Mouse (Mus musculus): Measurements from ENCODE around the gene Zic2. TPM values are rescaled to one million over a fixed set of nuclear protein-coding genes. Genes with fewer than 3 reads are reported as not detected.
"Not testable (repeated sequence)": the region's sequence is repeated elsewhere in the genome, so short reads cannot be mapped to it uniquely, and the experiment has no call there.

The Zic2 gene
- polyA plus RNA-seq, 1 experiment from 2014 or later = not detected

DNA sequence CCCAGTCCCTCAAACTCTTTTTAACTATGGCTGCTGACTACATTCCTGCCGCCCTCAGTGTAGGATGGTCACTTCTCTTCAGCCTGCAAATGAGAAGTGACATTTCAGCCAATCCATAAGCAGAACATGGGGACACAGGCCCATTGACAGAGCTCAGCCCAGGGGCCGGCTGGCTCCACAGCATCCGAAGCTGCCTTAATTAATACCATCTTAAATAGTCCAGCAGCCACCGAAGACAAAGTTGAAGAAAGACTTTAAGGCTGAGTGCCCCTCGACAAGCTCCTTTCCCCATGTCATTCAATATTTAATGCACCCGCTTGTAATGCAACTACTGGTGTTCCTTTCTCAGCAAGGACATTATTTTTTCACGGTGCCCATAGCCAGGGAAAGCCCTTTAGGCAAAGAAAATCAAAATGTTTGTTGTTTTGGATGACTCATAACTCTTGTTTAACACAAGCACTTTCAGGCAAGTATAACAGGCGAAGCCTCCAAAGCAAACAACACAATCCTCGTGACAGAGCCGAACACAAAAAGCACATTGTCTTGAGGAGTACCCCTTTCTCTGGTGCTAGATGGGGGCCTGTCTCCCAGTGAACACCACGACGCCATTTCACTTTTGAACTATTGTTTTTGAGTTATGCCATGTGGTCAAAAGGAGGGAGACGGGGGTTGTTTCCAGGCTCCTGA lies 22.4 kb upstream of the Zic2 start:
- Histone ChIP-seq H3K9me3 (no peaks in the 10 kb centered on the region), H3K9ac (no peak overlapping the region), H3K27ac (no peak overlapping the region), H3K36me3 (no peaks in the 10 kb centered on the region), H3K4me3 (replicated peaks) (no peak overlapping the region), H3K4me1 (peaks cover 15% of the 10 kb centered on the region), H3K27me3 (replicated peaks) (peaks cover 75% of the 10 kb centered on the region), H3K4me2 (no peak overlapping the region; the same call in 1 of the 2 replicates)
- no peak for ATAC-seq (ENCODE audit: insufficient read depth, low FRiP score, low read depth)
- WGBS = 43% methylated on average over 13 of the region's 13 CpGs

DNA sequence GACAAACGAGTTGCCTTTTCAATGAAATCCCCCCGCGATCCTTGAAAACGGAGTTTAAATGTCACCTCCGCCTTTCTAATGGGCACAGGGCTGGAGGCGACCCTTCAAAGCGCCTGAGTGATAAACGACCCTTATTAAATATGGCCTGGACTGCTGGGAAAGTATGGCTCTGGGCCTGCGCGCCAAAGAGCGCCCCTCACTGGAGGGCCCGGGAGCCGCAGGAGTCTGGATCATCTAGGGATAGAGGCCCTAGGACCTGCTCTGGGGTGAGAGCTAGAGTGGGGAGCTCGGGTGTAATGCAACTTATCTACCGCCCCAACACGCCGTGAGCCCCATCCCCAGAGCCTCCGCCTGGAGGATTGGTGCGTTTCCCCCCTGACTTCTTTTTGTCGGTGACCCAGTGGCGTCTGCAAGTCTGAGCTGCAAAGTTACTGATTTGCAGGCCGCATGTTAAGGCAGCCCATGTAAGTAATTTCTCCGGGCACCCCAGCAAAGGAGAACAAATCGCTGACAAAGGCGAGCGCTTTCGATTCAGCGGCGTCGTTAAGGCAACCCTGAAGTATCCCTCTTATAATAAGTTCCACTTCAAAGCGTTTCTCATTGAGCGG lies 21.7 kb upstream of the Zic2 start:
- ATAC-seq (ENCODE audit: insufficient read depth, low FRiP score, low read depth) = no peak
- H3K27ac ChIP-seq = no peak overlapping the region
- H3K9me3 ChIP-seq = no peaks in the 10 kb centered on the region
- no peaks in the 10 kb centered on the region for H3K36me3 ChIP-seq
- H3K4me2 ChIP-seq = peak overlapping the region; percentile 43
- H3K27me3 ChIP-seq (replicated peaks) = peaks cover 74% of the 10 kb centered on the region
- H3K4me3 ChIP-seq (replicated peaks) = peak overlapping the region; percentile 12
- H3K9ac ChIP-seq = no peak overlapping the region
- peaks cover 15% of the 10 kb centered on the region for H3K4me1 ChIP-seq
- 5% methylated on average over 32 of the region's 32 CpGs for WGBS

DNA sequence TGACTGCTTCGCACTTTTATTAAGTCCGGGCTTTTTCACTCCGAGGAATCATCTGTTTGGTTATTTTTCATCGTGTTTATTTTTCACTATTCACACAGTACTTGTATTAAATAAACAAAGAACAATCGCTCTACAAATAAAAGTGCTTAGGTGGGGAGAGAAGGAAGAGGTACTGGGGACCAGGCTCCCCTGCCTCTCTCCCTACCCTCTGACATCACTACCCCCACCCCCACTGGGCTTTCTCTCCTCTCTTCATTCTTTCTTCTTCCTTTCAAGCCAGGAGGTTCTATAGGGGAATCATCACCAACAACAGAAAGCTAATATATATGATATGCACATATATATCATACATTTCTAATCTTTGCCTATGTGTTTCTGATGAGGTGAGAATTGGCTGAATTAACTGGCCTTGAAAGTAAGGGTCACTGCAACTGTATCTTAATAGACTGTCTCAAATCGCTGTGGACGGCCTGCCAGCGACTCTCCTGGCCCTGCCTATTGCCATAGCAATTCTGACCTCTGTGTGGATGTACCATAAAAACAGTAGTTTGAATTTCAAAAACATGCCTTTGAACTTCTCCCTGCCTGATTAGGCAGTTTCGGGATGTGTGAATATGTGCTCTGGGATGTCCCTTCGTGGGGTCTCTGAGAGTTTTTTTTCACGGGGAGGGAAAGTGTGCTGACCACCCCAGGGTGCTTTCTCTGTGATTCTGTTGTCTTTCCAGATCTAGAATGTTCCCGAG lies 21.1 kb upstream of the Zic2 start:
- WGBS = 16% methylated on average over 12 of the region's 12 CpGs
- Histone ChIP-seq H3K27me3 (replicated peaks) (peaks cover 72% of the 10 kb centered on the region), H3K9ac (no peak overlapping the region), H3K36me3 (no peaks in the 10 kb centered on the region), H3K27ac (no peak overlapping the region), H3K4me1 (peaks cover 15% of the 10 kb centered on the region), H3K4me3 (replicated peaks) (peak overlapping the region; percentile 12), H3K9me3 (no peaks in the 10 kb centered on the region), H3K4me2 (peak overlapping the region; percentile 43)
- ATAC-seq (ENCODE audit: insufficient read depth, low FRiP score, low read depth) = no peak

DNA sequence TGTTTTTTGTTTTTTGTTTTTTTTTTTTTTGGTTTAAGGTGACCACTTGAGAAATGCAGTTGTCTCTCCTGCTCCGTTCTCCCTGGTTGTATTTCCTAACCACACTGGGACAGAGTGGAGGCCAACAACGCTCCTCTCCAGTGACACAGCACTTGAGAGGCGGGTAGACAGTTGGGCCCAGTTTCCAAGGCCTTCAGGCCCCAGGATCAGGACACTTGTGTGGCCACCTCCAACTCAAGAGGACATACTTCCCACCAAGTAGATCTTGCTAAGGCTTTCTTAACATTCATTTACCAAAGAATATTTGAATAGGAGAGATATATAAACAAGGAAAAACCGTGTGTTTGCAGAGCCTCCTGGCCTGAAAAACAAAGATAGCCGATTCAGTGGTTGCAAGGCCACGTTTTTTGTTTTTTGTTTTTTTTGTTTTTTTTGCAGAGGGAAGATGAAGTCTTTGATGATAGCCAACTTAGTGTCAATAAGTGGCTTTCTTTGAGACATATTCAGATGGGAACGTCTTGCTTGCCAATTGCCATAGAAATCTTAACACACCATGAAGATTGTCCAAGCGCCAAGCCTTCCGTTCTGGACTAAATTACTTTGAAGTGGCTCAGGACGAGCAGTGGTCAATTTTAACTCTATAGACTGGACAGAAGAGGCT lies 20.2 kb upstream of the Zic2 start:
- Histone ChIP-seq H3K27me3 (replicated peaks) (peaks cover 68% of the 10 kb centered on the region), H3K4me3 (replicated peaks) (no peak overlapping the region), H3K9ac (no peak overlapping the region), H3K27ac (no peak overlapping the region), H3K4me2 (no peak overlapping the region), H3K9me3 (no peaks in the 10 kb centered on the region), H3K4me1 (peaks cover 14% of the 10 kb centered on the region), H3K36me3 (no peaks in the 10 kb centered on the region)
- ATAC-seq (ENCODE audit: insufficient read depth, low FRiP score, low read depth) = no peak
- whole genome bisulfite sequencing = 63% methylated on average over 10 of the region's 10 CpGs

DNA sequence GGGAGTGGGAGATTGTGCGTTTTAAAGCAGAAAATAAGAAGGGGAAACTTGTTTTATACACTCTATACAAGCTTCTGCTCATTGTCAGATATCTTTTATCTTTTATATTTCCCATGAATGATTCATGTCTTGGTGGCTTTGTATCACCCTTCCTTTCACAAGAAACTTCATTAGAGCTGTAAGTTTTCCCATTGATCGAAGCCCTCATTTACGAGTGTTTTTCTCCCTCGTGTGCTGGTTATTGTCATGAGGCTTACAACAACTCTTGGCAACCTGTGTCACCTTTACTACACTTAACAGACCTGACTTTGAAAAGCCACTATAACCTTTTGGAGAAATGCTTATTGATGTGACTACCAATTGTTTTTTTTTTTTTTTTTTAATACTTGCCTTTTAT lies 19.7 kb upstream of the Zic2 start:
- no peaks in the 10 kb centered on the region for H3K36me3 ChIP-seq
- no peak overlapping the region for H3K27ac ChIP-seq
- H3K9me3 ChIP-seq = no peaks in the 10 kb centered on the region
- H3K4me2 ChIP-seq = no peak overlapping the region
- WGBS = 73% methylated on average over 4 of the region's 4 CpGs
- no peak overlapping the region for H3K9ac ChIP-seq
- H3K4me3 ChIP-seq (replicated peaks) = no peak overlapping the region
- no peak for ATAC-seq (ENCODE audit: insufficient read depth, low FRiP score, low read depth)
- H3K4me1 ChIP-seq = peaks cover 9% of the 10 kb centered on the region
- peaks cover 68% of the 10 kb centered on the region for H3K27me3 ChIP-seq (replicated peaks)

DNA sequence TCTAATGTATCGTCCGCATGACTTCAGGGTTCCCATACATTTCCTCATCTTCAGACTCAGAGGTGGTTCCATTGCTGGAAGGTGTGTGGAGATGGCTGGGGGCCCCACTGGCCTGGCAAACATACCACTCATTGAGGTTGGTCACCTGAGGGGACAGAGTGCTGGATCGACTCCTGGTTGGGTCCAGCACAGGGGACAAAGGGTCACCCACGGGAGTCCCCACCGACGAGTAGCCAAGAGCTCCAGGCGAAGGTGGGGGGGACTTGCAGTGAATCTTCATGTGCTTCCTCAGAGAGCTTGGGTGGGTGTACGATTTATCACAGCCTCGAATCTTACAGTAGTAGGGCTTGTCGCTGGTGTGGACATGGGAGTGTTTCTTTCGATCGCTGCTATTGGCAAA lies 15.9 kb upstream of the Zic2 start:
- Histone ChIP-seq H3K4me1 (peaks cover 10% of the 10 kb centered on the region), H3K27me3 (replicated peaks) (peaks cover 62% of the 10 kb centered on the region)
- not testable (repeated sequence) for H3K4me3 ChIP-seq (replicated peaks); H3K9ac ChIP-seq; H3K27ac ChIP-seq; H3K4me2 ChIP-seq; ATAC-seq (ENCODE audit: insufficient read depth, low FRiP score, low read depth); H3K9me3 ChIP-seq; H3K36me3 ChIP-seq
- WGBS = 78% methylated on average over 12 of the region's 12 CpGs

DNA sequence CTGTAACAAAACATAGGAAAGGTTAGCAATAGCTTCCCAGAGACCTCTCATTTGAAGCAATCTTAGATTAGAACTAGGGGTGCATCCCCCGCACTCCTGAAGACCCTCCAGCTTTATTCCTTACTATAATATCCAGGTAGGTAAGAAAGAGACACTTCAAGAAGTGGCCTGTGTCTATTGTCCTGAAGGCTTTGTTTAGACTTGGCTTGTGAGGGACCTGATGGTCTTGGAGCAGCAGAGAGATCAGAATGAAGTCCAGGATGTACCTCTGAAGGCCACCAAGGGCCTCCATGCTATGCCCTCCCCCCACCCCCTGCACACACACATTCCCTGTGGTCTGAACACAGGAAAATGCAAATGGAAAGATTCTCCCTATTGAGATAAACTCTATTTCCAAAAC lies 15.5 kb upstream of the Zic2 start:
- Histone ChIP-seq H3K27ac (no peak overlapping the region), H3K4me3 (replicated peaks) (no peak overlapping the region), H3K9me3 (no peaks in the 10 kb centered on the region), H3K9ac (no peak overlapping the region), H3K4me1 (peaks cover 15% of the 10 kb centered on the region), H3K27me3 (replicated peaks) (peaks cover 63% of the 10 kb centered on the region), H3K36me3 (no peaks in the 10 kb centered on the region), H3K4me2 (no peak overlapping the region)
- no peak for ATAC-seq (ENCODE audit: insufficient read depth, low FRiP score, low read depth)
- 93% methylated on average over 1 of the region's 1 CpGs for WGBS

DNA sequence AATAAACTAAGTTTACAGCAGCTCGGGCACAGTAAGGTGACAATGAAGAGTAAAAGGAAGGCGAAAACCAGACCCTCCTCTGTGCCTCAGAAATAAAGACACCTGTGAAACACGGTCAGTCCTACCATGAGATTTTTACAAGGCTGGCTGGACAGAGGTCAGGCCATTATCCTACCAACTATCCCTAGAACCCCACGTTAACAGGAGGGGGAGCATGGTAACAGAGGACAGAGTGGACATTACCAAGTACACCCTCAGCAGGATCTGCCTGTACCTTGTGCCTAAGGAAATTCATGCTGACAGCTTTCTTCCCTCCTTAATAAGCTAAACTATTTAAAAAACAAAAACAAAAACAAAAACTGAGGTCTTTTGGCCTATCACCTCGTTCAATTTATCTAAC lies 15.0 kb upstream of the Zic2 start:
- Histone ChIP-seq H3K9ac (no peak overlapping the region), H3K27me3 (replicated peaks) (peaks cover 63% of the 10 kb centered on the region)
- no peak for ATAC-seq (ENCODE audit: insufficient read depth, low FRiP score, low read depth)

DNA sequence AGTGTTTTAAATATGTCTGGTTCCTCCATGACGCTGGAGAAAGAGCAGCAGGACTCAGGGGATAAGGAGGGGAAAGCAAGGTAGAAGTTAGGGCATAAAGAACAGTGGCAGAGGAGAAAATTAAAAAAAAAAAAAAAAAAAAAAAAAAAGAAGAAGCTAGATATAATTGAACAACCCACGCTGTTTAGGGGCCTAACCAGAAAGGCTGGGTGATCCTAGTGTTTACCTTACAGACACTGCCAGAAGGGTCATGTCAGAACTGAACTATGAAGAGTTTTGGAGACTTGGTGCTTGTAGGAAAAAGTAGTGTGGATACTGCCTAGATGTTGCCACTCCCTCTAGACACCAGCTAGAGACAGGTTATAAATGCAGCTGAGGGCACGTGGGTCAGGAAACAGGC lies 13.7 kb upstream of the Zic2 start:
- Histone ChIP-seq H3K4me3 (replicated peaks) (no peak overlapping the region), H3K4me2 (no peak overlapping the region), H3K9me3 (no peaks in the 10 kb centered on the region), H3K27ac (no peak overlapping the region), H3K27me3 (replicated peaks) (peaks cover 65% of the 10 kb centered on the region), H3K9ac (no peak overlapping the region), H3K36me3 (no peaks in the 10 kb centered on the region), H3K4me1 (peaks cover 23% of the 10 kb centered on the region)
- 41% methylated on average over 3 of the region's 3 CpGs for whole genome bisulfite sequencing
- no peak for ATAC-seq (ENCODE audit: insufficient read depth, low FRiP score, low read depth)

More for the DNA sequence above, 15.0 kb upstream of the Zic2 start:
- Histone ChIP-seq H3K36me3 (no peaks in the 10 kb centered on the region), H3K4me3 (replicated peaks) (no peak overlapping the region), H3K4me2 (no peak overlapping the region), H3K27ac (no peak overlapping the region), H3K4me1 (peaks cover 19% of the 10 kb centered on the region), H3K9me3 (no peaks in the 10 kb centered on the region)
- 50% methylated on average over 5 of the region's 5 CpGs for WGBS

DNA sequence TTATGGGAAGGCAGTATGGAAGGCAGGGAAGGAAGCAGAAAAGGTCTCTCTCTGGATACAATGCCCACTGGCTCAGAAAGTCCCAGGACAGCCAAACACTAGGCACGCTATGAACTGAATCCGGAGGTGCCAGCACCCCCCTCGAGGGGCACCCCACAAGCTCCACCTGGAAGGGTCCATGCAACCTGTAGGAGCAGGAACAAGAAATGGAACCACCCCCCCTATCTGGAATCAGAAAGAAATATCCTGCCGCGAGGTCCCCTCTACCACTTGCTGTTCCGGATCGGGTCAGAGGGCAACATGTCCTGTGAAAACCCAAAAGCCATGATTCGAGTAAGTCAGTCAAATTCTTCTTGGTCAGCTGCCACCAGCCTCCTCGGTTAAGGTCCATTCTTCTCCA lies 13.3 kb upstream of the Zic2 start:
- no peaks in the 10 kb centered on the region for H3K36me3 ChIP-seq
- no peak overlapping the region for H3K27ac ChIP-seq
- no peak for ATAC-seq (ENCODE audit: insufficient read depth, low FRiP score, low read depth)
- H3K4me1 ChIP-seq = peaks cover 23% of the 10 kb centered on the region
- H3K9me3 ChIP-seq = no peaks in the 10 kb centered on the region
- WGBS = 27% methylated on average over 9 of the region's 9 CpGs
- H3K27me3 ChIP-seq (replicated peaks) = peaks cover 69% of the 10 kb centered on the region
- no peak overlapping the region for H3K4me3 ChIP-seq (replicated peaks)
- no peak overlapping the region for H3K9ac ChIP-seq
- H3K4me2 ChIP-seq = no peak overlapping the region

DNA sequence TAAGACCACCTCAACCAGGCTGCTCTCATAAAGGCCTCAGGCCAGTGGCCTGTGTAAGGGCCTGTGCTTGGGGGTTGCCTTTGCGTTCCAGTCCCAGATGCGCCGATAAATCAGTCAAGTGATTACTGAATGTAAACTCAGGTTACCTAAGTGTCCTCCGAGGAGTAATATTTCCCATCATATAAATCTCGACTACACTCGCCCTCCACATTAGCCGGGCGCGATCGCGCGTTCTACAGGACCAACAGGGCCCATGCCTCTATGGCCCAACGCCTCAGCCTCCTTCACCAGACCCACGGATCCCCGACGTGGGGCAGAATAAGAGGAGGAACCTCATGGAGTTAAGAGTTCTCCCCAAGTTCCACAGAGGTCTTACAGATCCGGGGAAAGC lies 12.6 kb upstream of the Zic2 start:
- no peak overlapping the region for H3K27ac ChIP-seq
- H3K36me3 ChIP-seq = no peaks in the 10 kb centered on the region
- no peak overlapping the region for H3K9ac ChIP-seq
- H3K4me1 ChIP-seq = peaks cover 23% of the 10 kb centered on the region
- WGBS = 21% methylated on average over 17 of the region's 17 CpGs
- no peak for ATAC-seq (ENCODE audit: insufficient read depth, low FRiP score, low read depth)
- no peak overlapping the region for H3K4me2 ChIP-seq
- no peak overlapping the region for H3K4me3 ChIP-seq (replicated peaks)
- no peaks in the 10 kb centered on the region for H3K9me3 ChIP-seq
- peaks cover 76% of the 10 kb centered on the region for H3K27me3 ChIP-seq (replicated peaks)

Measured in stomach, embryonic 15.5 days (tissue).